Mouse (Mus musculus): ENCODE measurements around the gene Galnt18. TPM values are rescaled to one million over a fixed set of nuclear protein-coding genes. Genes with fewer than 3 reads are reported as not detected.

The Galnt18 gene
- polyA plus RNA-seq, 2 experiments = 1.0 to 1.1 TPM

GRCm38 (mm10) chr7:111806083-111806482 is 26.3 kb upstream of the Galnt18 start:
- Histone ChIP-seq H3K36me3 (replicated peaks; ENCODE audit: control insufficient read depth, insufficient read depth, low read depth) (no peaks in the 10 kb centered on the region), H3K27ac (no peak overlapping the region), H3K27me3 (ENCODE audit: control insufficient read depth, insufficient read depth, low read length) (no peaks in the 10 kb centered on the region), H3K9ac (replicated peaks) (no peak overlapping the region), H3K9me3 (ENCODE audit: control insufficient read depth, low read length) (no peaks in the 10 kb centered on the region), H3K4me2 (ENCODE audit: low read depth) (no peak overlapping the region), H3K4me3 (ENCODE audit: insufficient read depth in 1 of 2, low read depth in 2 of 2, low read length in 2 of 2) (no peak overlapping the region), H3K4me1 (replicated peaks; ENCODE audit: control insufficient read depth in 2 of 2, insufficient read depth in 2 of 2, low read length in 1 of 2) (no peaks in the 10 kb centered on the region)
- DNase-seq (ENCODE audit: low read depth in 3 of 3, low spot score in 3 of 3) (no peak), ATAC-seq (ENCODE audit: insufficient read depth) (no peak)
- TF ChIP-seq EP300 (IDR thresholded peaks at IDR 0.05; ENCODE audit: low read depth) = no peak
- TF ChIP-seq CTCF (IDR thresholded peaks at IDR 0.05; ENCODE audit: low read depth) = no peak
- WGBS (ENCODE audit: insufficient replicate concordance) = 68% methylated on average over 1 of the region's 1 CpGs

- Histone ChIP-seq H3K9ac (replicated peaks) (no peak overlapping the region), H3K4me3 (ENCODE audit: insufficient read depth in 1 of 2, low read depth in 2 of 2, low read length in 2 of 2) (no peak overlapping the region), H3K27me3 (ENCODE audit: control insufficient read depth, insufficient read depth, low read length) (no peaks in the 10 kb centered on the region), H3K36me3 (replicated peaks; ENCODE audit: control insufficient read depth, insufficient read depth, low read depth) (no peaks in the 10 kb centered on the region), H3K4me1 (replicated peaks; ENCODE audit: control insufficient read depth in 2 of 2, insufficient read depth in 2 of 2, low read length in 1 of 2) (no peaks in the 10 kb centered on the region), H3K9me3 (ENCODE audit: control insufficient read depth, low read length) (no peaks in the 10 kb centered on the region), H3K27ac (no peak overlapping the region), H3K4me2 (ENCODE audit: low read depth) (no peak overlapping the region)
- DNase-seq (ENCODE audit: low read depth in 3 of 3, low spot score in 3 of 3) (no peak), ATAC-seq (ENCODE audit: insufficient read depth) (no peak)
- TF ChIP-seq CTCF (IDR thresholded peaks at IDR 0.05; ENCODE audit: low read depth) (no peak), EP300 (IDR thresholded peaks at IDR 0.05; ENCODE audit: low read depth) (no peak)
- WGBS (ENCODE audit: insufficient replicate concordance) = 66% methylated on average over 4 of the region's 4 CpGs
Measured at GRCm38 (mm10) chr7:111804646-111805045, 24.9 kb upstream of the Galnt18 start.

GRCm38 (mm10) chr7:111800785-111801184 is 21.0 kb upstream of the Galnt18 start:
- TF ChIP-seq EP300 (IDR thresholded peaks at IDR 0.05; ENCODE audit: low read depth) (no peak), CTCF (IDR thresholded peaks at IDR 0.05; ENCODE audit: low read depth) (no peak)
- Histone ChIP-seq H3K9ac (replicated peaks) (no peak overlapping the region), H3K4me3 (ENCODE audit: insufficient read depth in 1 of 2, low read depth in 2 of 2, low read length in 2 of 2) (no peak overlapping the region), H3K9me3 (ENCODE audit: control insufficient read depth, low read length) (no peaks in the 10 kb centered on the region), H3K4me1 (replicated peaks; ENCODE audit: control insufficient read depth in 2 of 2, insufficient read depth in 2 of 2, low read length in 1 of 2) (no peaks in the 10 kb centered on the region), H3K36me3 (replicated peaks; ENCODE audit: control insufficient read depth, insufficient read depth, low read depth) (no peaks in the 10 kb centered on the region), H3K27me3 (ENCODE audit: control insufficient read depth, insufficient read depth, low read length) (no peaks in the 10 kb centered on the region), H3K4me2 (ENCODE audit: low read depth) (no peak overlapping the region), H3K27ac (no peak overlapping the region)
- 38% methylated on average over 5 of the region's 5 CpGs for WGBS (ENCODE audit: insufficient replicate concordance)
- no peak for ATAC-seq (ENCODE audit: insufficient read depth)
- DNase-seq (ENCODE audit: low read depth in 3 of 3, low spot score in 3 of 3) = no peak

GRCm38 (mm10) chr7:111800120-111800519 is 20.3 kb upstream of the Galnt18 start:
- H3K4me1 ChIP-seq (replicated peaks; ENCODE audit: control insufficient read depth in 2 of 2, insufficient read depth in 2 of 2, low read length in 1 of 2) = no peaks in the 10 kb centered on the region
- 63% methylated on average over 5 of the region's 5 CpGs for WGBS (ENCODE audit: insufficient replicate concordance)
- TF ChIP-seq EP300 (IDR thresholded peaks at IDR 0.05; ENCODE audit: low read depth) (no peak), CTCF (IDR thresholded peaks at IDR 0.05; ENCODE audit: low read depth) (no peak)
- no peak overlapping the region for H3K27ac ChIP-seq
- H3K4me3 ChIP-seq (ENCODE audit: insufficient read depth in 1 of 2, low read depth in 2 of 2, low read length in 2 of 2) = no peak overlapping the region
- H3K9me3 ChIP-seq (ENCODE audit: control insufficient read depth, low read length) = no peaks in the 10 kb centered on the region
- no peak overlapping the region for H3K9ac ChIP-seq (replicated peaks)
- H3K27me3 ChIP-seq (ENCODE audit: control insufficient read depth, insufficient read depth, low read length) = no peaks in the 10 kb centered on the region
- H3K36me3 ChIP-seq (replicated peaks; ENCODE audit: control insufficient read depth, insufficient read depth, low read depth) = no peaks in the 10 kb centered on the region
- H3K4me2 ChIP-seq (ENCODE audit: low read depth) = no peak overlapping the region
- ATAC-seq (ENCODE audit: insufficient read depth) (no peak), DNase-seq (ENCODE audit: low read depth in 3 of 3, low spot score in 3 of 3) (no peak)

GRCm38 (mm10) chr7:111799021-111799420 is 19.2 kb upstream of the Galnt18 start:
- 62% methylated on average over 5 of the region's 5 CpGs for WGBS (ENCODE audit: insufficient replicate concordance)
- DNase-seq (ENCODE audit: low read depth in 3 of 3, low spot score in 3 of 3) = no peak

More at GRCm38 (mm10) chr7:111799021-111799420, 19.2 kb upstream of the Galnt18 start:
- TF ChIP-seq CTCF (IDR thresholded peaks at IDR 0.05; ENCODE audit: low read depth) (no peak), EP300 (IDR thresholded peaks at IDR 0.05; ENCODE audit: low read depth) (no peak)
- no peaks in the 10 kb centered on the region for H3K4me1 ChIP-seq (replicated peaks; ENCODE audit: control insufficient read depth in 2 of 2, insufficient read depth in 2 of 2, low read length in 1 of 2)
- ATAC-seq (ENCODE audit: insufficient read depth) = no peak
- H3K27me3 ChIP-seq (ENCODE audit: control insufficient read depth, insufficient read depth, low read length) = no peaks in the 10 kb centered on the region
- H3K9me3 ChIP-seq (ENCODE audit: control insufficient read depth, low read length) = no peaks in the 10 kb centered on the region
- no peak overlapping the region for H3K4me2 ChIP-seq (ENCODE audit: low read depth)
- no peak overlapping the region for H3K27ac ChIP-seq
- H3K36me3 ChIP-seq (replicated peaks; ENCODE audit: control insufficient read depth, insufficient read depth, low read depth) = no peaks in the 10 kb centered on the region
- no peak overlapping the region for H3K4me3 ChIP-seq (ENCODE audit: insufficient read depth in 1 of 2, low read depth in 2 of 2, low read length in 2 of 2)
- no peak overlapping the region for H3K9ac ChIP-seq (replicated peaks)

All from liver, embryonic 14.5 days (tissue).